Mouse (Mus musculus) small intestine, adult 2 months (tissue): ENCODE measurements around the gene Rbm19.

Experiments
- CTCF ChIP-seq: fragments of 200-500 bp; IDR thresholded peaks from 2 replicates; pipeline ENCODE4 v1.5.1; 2012; ENCODE audit warnings: low read depth, mild to moderate bottlenecking, control low read depth, inconsistent platforms, low read length, moderate library complexity, mixed read lengths; ENCODE audit not compliant: insufficient replicate concordance, insufficient read length; ENCODE audit errors: extremely low read depth
- POLR2A ChIP-seq: fragments of 200-500 bp; IDR thresholded peaks from 2 replicates; pipeline ENCODE4 v1.6.1; 2012; ENCODE audit warnings: low read depth, mild to moderate bottlenecking, control low read depth, inconsistent platforms, low read length, moderate library complexity

DNA sequence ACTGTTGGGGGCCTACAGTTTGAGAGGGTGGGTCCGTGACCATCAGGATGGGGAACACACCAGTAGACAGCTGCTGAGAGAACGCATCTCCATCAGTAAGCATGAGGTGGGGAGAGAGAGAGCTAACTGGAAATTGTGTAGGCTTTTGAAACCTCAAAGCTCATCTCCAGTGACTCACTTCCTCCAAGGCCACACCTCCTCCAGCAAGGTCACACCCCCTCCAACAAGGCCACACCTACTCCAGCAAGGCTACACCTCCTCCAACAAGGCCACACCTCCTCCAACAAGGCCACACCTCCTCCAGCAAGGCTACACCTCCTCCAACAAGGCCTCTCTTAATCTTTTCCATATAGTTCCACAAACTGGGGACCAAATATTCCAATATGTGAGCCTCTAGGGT lies 13.9 kb downstream of the Rbm19 start:
- no peak for TF ChIP-seq POLR2A
- TF ChIP-seq CTCF = no peak
